Mouse (Mus musculus) adrenal gland, postnatal 14 days (tissue): ENCODE measurements around the gene Tbc1d13. TPM values are rescaled to one million over a fixed set of nuclear protein-coding genes. Genes with fewer than 3 reads are reported as not detected.
"Not testable (repeated sequence)": the region's sequence is repeated elsewhere in the genome, so short reads cannot be mapped to it uniquely, and the experiment has no call there.

Experiments
- DNase-seq: peaks from one replicate; pipeline ENCODE4 v3.0.0; 2021; ENCODE audit warnings: mixed read lengths
- total RNA-seq: library from RNA; stranded (reverse); gene quantifications from 2 replicates; pipeline ENCODE4 v1.2.3, GENCODE M21; 2021

Tbc1d13 gene
- total RNA-seq, 1 experiment from 2014 or later = 47.1 TPM

DNA sequence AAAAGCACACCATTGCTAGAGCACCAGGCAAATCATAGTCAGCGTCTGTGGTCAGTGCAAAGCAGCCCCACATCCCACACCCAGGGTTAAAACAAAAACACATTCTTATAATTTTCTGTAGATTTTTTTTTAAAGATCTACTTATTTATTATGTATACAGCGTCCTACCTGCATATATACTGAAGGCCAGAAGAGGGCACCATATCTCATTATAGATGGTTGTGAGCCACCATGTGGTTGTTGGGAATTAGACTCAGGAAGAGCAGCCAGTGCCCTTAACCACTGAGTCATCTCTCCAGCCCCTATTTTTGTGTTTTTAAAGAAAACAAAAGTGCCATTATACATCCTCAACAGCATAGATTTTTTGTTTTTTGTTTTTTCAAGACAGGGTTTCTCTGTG, 4.8 kb upstream of the Tbc1d13 start:
- peak; percentile 49 for DNase-seq

DNA sequence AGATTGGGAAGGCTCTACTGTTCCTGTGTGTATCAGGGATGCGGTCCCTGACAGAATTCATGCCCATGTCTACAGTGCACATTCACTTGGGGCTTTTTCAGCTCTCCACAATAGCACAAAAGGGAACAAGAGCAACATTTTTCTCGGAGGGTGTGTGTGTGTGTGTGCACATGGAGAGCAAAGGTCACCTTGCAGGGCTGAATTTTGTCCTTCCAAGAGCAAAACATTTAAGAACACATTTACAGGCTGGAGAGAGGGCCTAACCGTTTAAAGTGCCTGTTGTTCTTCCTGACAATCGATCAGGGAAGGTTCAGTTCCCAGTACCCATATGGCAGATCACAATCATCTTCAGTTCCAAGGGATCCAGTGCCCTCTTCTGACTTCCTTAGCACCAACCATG, 3.4 kb upstream of the Tbc1d13 start:
- no peak for DNase-seq

DNA sequence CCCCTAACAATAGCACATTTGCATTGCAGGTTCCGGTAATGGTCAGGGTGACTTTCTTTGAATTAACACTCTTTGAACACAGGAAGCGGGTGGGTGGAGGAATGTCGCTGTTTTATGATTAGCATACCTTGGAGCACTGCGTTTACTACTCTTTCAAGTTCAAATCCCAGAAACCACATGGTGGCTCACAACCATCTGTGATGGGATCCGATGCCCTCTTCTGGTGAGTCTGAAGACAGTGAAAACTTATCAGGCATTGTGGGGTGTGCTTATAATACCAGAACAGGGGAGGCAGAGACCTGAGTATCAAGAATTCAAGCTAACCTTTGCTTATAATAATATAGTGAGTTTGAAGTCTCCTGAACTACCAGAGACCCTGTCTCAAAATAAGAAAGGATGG, 2.3 kb upstream of the Tbc1d13 start:
- DNase-seq = not testable (repeated sequence)

DNA sequence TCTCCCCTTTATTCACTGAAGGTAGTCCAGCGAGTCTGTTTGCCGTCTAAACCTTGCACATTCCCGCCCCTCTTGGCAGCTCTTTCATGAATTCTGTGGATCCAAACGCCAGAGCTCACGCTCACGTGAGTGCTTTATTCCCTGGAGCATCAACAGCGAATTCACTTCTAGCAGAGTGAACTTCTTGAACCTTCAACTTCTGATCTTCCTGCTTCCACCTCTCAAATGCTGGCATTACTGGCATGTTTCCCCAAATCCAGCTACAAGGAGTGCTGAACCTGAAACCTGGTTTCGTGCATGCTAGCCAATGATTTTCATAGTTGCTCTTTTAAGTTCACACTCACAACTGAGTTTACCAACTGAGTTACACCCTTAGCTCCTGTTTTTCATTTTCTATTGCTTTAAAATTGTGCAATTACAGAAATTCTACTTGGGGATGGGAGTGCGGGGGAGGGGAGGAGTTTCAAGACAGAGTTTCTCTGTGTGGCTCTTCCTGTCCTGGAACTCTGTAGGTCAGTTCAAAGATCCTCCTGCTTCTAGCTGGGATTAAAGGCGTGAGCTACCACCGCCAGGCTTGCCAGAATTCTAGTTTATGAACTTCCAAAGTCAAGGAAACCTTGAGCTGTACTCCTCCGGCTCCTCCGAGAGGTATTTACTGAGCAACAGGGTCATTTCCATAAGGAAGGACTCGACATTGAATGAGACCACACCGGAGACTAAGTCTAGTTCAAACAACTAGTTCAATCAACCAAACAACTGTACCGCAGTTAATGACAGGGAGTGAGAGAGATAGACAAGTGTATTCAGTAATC, 539 bp upstream of the Tbc1d13 start:
- peak; percentile 68 for DNase-seq

DNA sequence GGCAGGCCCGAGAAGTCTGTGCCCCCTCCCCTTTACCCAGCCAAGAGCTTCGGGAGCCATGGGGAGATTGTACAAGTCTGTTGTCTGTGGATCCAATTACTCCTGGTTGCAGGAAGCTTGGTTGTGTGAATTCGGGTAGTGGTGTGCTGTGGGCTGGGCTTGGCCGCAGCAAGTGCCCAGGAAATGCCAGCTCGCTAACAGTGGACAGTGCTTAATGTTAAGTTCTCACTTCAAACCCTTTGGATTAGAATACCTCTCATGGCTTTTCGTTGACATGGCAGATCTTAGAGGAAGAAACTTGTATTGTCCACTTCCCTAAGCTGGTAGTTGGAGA, 799 bp downstream of the Tbc1d13 start:
- DNase-seq = no peak

DNA sequence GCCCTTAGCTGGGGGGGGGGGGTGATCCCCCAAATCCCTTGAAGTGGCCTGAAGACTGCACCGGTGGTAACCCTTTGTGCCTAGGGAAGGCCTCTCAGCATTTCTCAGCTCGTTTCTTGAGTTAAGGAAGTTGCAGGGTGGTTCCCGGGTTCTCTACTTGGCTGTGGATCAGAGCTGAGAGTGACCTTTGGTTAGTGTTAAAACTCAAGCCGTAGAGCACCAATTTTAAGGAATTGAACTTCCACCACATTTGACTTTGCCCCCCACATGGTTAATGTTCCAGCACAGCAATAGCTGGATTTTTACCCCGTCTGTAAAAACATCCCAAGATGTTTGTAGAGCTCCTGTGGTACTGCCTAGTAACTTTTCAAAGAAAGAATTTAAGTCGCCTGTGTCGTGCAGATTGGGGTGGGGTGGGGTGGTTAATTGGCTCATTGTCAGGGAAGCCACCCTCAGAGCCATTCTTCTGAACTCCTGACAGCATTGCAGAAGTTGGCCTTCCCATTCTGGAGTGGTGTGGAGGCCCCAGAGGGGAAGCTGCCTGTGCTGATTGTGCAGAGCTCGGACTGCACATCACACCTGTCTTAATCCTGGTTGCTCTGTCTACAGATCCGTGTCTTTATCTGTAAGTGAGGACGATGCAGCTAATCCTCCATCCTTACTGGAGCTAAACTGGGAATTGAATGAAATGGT, 1.5 kb downstream of the Tbc1d13 start:
- DNase-seq = no peak

DNA sequence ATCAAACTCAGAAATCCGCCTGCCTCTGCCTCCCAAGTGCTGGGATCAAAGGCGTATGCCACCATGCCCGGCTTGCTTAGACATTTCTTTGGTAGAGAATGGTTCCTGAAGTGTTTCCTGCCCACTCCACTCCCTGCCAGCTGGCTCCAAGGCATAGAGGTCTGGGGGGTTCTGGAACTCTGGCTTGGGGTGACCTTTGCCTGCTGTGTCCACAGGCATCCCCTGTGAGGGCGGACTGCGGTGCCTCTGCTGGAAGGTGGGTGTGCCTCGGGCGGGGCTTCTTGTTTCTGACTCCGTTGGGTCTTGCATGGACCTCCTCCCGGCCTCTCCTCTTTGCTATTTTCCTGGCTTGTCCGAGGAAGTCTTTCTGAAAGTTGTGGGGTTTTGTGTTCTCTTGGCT, 2.9 kb downstream of the Tbc1d13 start:
- no peak for DNase-seq

DNA sequence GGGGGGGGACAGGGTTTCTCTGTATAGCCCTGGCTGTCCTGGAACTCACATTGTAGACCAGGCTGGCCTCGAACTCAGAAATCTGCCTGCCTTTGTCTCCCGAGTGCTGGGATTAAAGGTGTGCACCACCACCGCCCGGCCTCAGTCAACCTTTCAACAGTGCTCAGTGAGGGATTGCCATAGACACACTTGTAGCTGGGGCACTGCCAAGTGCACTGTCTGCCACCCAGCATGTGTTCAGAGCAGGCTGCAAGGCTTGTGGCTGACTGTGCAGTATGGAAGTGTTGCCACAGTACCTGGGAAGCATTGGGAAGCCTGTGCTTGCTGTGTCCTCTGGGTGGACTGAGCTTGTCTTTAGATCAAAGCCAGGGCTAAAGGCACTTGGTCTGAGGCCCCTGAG, 6.5 kb downstream of the Tbc1d13 start:
- not testable (repeated sequence) for DNase-seq

DNA sequence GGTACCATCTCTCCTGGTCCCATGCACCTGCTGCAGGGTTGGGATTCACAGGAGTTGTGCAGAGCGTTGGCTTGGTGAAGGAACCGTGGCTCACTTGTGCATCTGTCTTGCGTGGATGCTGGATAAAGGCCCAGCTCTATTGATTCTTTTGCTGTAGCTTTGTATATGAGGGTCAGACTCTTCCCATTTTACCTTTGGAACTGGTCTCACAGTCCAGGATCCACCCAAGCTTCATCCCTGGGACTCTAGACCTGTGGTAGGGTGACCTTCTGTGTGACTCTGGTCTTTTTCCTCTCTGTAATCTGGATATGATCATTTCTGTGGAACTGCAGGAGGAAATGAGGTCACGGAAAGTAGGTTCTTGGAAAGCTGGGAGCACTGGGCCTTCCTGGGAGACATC, 10.9 kb downstream of the Tbc1d13 start:
- no peak for DNase-seq

DNA sequence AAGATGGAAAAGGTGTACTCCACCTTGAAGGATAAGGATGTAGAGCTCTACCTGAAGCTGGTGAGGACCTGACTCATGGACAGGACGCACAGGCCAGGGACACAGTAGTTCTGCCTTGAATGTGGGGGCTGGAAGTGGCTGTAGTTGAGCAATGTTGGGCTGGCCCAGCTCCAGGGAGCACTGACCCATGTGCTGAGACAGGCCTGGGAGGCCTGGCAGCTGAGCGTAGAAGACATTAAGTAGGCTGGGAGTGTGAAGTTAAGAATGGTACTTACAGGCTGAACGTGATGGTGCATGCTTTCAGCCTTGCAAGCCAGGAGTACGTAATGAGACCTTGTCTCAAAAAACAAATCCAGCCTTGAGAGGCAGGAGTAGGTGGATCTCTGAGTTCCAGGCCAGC, 13.9 kb downstream of the Tbc1d13 start:
- DNase-seq = peak; percentile 87

DNA sequence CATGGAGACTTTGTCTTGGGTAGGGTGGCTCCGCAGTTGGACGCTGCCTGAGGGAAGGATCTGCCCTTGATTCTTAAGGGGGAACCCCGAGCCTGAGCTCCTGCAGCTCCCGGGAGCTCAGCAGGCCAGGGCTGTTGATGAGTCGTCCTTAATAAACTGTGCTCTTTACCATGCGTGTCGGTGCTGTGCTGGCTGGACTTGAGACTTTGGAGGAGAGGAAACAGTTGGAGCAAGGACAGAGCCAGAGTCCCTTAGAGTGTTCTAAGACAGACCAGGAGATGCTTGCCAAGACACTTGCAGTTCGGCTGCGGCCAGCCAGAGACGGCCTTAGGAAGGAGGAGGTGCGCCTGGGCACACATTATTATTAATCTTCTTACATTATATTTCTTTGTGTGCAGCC, 18.3 kb downstream of the Tbc1d13 start:
- peak; percentile 36 for DNase-seq

DNA sequence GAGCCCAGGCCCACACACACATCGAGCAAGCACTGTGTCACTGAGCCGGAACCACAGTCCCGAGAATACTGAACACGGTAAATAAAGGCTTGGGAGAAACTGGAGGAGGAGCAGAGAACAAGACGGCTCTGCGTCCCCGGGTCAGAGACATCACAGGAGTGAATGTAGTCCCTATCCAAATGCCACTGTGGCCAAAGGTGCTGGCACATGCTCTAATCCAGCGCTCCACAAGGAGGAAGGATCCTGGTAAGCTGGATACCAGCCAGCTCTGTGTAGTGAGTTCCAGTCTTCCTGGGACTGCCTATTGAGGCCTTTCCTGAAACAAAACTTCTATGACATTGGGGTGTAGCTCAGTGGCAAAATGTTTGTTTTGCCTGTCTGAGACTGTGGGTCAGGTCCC, 19.1 kb downstream of the Tbc1d13 start:
- peak; percentile 48 for DNase-seq

DNA sequence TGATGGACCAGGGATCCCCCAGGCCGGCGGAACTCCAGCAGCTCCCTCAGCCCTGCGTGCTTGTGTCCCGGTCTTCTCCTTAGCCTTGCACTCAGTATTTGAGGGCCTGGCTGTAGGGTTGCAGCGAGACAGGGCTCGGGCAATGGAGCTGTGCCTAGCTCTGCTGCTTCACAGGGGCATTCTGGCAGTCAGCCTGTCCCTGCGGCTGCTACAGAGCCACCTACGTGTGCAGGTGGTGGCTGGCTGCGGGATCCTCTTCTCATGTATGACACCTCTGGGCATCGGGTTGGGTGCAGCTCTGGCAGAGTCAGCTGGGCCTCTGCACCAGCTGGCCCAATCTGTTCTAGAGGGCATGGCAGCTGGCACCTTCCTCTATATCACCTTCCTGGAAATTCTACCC, 26.3 kb downstream of the Tbc1d13 start:
- not testable (repeated sequence) for DNase-seq

DNA sequence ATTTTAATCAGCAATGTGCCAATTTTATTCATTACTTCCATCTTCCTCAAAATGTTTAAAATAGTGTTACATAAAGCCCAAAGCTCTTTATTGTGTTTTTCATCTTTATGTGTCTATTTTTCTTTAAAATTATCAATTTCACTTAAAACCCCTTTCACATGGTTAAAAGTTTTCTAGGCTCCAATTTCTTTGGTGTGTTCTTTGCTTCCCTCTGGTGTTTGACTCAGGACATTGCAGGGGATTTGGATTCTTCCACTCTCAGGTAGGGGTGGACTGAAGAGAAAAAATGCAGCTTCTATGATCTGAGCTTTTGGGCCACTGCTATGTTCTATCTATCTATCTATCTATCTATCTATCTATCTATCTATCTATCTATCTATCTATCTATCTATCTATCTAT, 28.3 kb downstream of the Tbc1d13 start:
- peak; percentile 38 for DNase-seq

DNA sequence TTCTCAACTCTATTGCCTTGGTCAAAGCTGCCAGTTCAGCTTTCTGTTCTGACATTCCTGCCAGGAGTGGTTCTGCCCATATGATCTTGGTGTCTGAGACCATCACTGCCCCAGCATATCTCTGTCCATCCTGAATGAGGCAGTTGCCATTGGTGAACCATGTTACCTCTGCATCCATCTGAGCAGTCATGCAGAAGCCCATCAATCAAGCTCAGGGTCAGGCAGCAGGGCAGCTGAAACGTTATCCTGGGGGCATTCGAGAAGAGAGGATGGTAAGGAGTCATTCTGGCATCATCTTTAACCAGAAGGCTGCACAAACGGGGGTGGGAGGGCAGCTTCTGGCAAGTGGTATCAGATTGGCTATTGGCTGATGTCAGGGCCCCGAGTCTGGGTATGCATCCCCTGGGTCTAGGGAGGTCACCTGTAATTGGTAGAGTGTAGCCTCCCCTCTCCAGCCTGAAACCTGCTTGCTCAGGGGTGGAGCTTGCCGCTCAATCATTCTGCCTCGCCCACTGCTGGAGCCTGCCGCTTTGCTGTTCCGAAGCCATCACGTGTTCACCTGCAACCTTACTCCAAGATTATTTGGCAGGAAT, 30.9 kb downstream of the Tbc1d13 start:
- no peak for DNase-seq

DNA sequence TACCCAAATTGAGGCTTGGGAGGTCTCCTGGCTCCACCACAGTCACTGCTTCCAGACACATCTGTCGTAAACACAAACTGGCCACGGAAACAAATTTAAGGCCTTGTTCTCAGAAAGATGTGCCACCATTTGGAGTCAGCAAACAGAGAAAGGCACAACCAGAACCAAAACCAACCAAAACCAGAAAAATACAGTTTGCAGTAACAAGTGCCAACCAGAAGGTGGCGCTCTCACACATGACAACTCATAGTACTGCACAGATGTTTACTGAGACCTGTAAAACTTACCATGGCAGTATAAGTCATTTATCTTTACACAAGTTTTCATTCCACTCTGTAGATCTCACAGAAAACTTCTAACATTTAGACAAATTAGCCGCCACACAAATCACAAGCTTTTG, 33.1 kb downstream of the Tbc1d13 start:
- no peak for DNase-seq

DNA sequence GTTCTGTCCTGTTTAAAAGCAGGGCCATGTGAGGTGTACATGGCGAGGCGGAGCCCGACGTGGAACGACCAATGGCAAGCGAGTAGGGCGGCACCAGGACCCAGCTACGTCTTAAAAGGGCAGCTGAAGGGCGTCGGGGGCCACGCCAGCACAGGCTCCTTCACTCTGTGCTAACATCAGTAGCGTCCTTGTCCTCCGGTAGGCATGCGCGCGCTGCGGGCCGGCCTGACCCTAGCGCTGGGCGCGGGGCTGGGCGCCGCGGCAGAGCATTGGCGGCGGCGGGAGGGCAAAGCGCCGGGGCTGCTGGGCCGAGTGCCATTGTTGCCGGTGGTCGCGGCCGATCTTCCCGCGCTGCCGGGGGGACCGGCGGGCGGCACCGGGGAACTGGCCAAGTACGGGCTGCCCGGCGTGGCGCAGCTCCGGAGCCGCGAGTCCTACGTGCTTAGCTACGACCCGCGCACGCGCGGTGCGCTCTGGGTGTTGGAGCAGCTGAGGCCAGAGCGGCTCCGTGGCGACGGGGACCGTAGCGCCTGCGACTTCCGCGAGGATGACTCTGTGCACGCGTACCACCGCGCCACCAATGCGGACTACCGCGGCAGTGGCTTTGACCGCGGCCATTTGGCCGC, 37.9 kb downstream of the Tbc1d13 start, which contains the start of gene Endog:
Gene Endog (plus strand): TSS at position 123 of the 626 bp plus-strand sequence.
- DNase-seq = peak; percentile 94

DNA sequence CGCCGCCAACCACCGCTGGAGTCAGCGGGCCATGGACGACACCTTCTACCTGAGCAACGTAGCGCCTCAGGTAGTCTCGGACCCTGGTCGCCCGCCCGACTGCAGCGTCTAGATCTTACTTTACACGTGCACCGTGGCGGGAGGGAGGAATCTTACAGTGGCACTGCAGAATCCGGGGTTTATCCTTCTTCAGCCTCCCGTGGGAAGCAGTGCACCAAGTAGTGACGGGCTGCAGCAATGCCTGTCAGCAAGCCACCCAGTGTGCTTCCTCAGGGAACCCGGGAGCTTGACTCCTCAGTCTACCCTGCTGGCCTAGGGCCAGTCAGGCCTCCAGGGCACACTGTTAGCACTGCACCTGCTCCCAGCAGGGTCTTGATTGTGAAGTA, 38.4 kb downstream of the Tbc1d13 start:
- peak; percentile 48 for DNase-seq

DNA sequence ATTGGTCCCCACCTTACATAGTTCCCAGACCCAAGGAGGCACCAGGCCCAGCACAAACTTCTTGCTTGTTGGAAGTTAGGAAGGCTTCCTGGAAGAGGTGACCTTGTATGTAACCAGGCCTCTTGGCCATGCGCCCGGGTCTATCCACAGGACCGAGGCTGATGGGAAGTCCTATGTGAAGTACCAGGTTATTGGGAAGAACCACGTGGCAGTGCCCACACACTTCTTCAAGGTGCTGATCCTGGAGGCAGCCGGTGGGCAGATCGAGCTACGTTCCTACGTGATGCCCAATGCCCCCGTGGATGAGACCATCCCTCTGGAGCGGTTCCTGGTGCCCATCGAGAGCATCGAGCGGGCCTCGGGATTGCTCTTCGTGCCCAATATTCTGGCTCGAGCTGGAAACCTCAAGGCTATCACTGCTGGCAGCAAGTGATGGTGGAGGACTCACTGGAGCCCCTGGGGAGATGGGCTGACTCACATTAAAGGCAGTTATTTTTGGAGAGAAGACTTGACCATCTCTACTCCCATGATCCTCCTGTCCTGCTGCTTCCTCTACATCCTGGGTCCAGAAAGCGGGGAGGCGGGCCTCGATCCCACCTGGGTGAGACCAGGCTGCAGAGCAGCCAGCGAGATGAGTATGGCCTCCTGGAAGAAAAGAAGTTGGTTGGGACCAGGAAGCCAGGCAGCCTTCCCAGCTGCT, 40.1 kb downstream of the Tbc1d13 start:
- peak; percentile 23 for DNase-seq

DNA sequence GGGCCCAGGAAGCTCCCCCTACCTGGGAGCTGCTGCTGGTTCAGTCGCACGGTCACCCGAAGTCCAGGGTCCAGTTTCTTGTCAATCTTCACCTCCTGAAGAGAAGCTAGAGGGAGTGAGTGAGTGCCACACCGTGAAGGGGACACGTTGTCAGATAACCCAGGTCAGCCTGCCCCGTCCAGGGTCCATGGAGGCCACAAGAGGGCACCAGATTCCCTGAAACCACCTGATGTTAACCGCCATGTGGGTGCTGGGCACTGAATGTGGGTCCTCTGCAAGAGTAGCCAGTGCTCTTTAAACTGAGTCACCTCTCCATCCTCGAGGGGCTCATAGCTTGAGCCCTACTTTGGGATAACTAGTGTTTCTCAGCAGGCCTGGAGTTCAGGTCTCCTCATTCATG, 42.4 kb downstream of the Tbc1d13 start:
- peak; percentile 16 for DNase-seq

DNA sequence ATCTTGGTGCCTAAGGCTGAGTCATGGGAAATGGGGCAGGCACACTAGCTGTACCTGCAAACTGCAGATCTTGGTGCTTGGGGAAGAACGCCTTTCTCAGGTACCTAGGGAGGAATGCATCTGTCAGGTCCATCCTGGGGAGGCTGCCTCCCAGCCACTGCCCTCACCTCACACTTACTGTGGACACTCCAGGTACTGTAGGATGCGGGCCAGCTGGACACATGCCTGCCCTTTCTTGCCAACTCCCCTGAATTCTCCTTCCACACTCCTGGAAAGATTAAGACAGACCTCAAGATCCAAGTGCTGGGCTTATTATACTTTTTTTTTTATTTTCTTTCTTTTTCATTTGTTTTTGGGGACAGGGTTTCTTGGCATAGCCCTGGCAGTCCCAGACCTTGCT, 43.0 kb downstream of the Tbc1d13 start:
- peak; percentile 6 for DNase-seq
